Mouse (Mus musculus) limb, embryonic 13.5 days (tissue): ENCODE measurements at regions not wholly inside any gene's neighbourhood (a gene's known extent, or its start where the extent isn't known, plus 50 kb on each side); places are given as distances from the start of the nearest gene placed in this dataset.

ENCODE experiments used
- ATAC-seq: fragments of 200-750 bp; cut with Nextera tagmentation; 2 replicates; pipeline ENCODE4 v1.8.0; 2017; ENCODE audit warnings: low read depth, moderate number of reproducible peaks, moderate TSS enrichment; ENCODE audit not compliant: low FRiP score
- H3K27ac ChIP-seq: fragments of 300-500 bp; sonication (generic); 2 replicates; pipeline ENCODE4 v1.5.1; 2015; ENCODE audit warnings: inconsistent platforms, mild to moderate bottlenecking, moderate library complexity
- H3K27me3 ChIP-seq: fragments of 300-500 bp; sonication (generic); 2 replicates; pipeline ENCODE4 v1.6.1; 2015; ENCODE audit warnings: mild to moderate bottlenecking, inconsistent platforms
- H3K36me3 ChIP-seq: fragments of 300-500 bp; sonication (generic); 2 replicates; pipeline ENCODE4 v1.6.1; 2015; ENCODE audit warnings: inconsistent platforms, mild to moderate bottlenecking, moderate library complexity
- H3K4me1 ChIP-seq: fragments of 300-500 bp; sonication (generic); 2 replicates; pipeline ENCODE4 v1.6.1; 2015; ENCODE audit warnings: inconsistent platforms
- H3K4me2 ChIP-seq: fragments of 300-500 bp; sonication (generic); replicated peaks from 2 replicates; pipeline ENCODE4 v1.6.1; 2015; ENCODE audit warnings: inconsistent platforms, mild to moderate bottlenecking, moderate library complexity
- H3K4me3 ChIP-seq: fragments of 300-500 bp; sonication (generic); 2 replicates; pipeline ENCODE4 v1.5.1; 2015; ENCODE audit warnings: moderate library complexity, mild to moderate bottlenecking, inconsistent platforms
- H3K9ac ChIP-seq: fragments of 300-500 bp; sonication (generic); 2 replicates; pipeline ENCODE4 v1.6.1; 2015; ENCODE audit warnings: mild to moderate bottlenecking, inconsistent platforms
- H3K9me3 ChIP-seq: fragments of 300-500 bp; sonication (generic); 2 replicates; pipeline ENCODE4 v1.6.1; 2016; ENCODE audit warnings: inconsistent platforms
- WGBS: fragments of 180-500 bp; shearing (Covaris S2); methylation state at CpG from one replicate; pipeline ENCODE4 v1.1.7; 2015; 5-methylcytosine and 5-hydroxymethylcytosine counted together

GRCm38 (mm10) chr4:148746460-148747314 lies 57.5 kb upstream of the Casz1 start:
- H3K27ac ChIP-seq = no peak overlapping the region
- no peak overlapping the region for H3K9ac ChIP-seq
- no peaks in the 10 kb centered on the region for H3K36me3 ChIP-seq
- peaks cover 48% of the 10 kb centered on the region for H3K27me3 ChIP-seq
- no peaks in the 10 kb centered on the region for H3K9me3 ChIP-seq
- peaks cover 21% of the 10 kb centered on the region; the same call in 1 of the 2 replicates for H3K4me1 ChIP-seq
- no peak overlapping the region for H3K4me3 ChIP-seq
- 49% methylated on average over 23 of the region's 23 CpGs for WGBS
- no peak for ATAC-seq
- H3K4me2 ChIP-seq = no peak overlapping the region

- Histone ChIP-seq H3K27me3 (peaks cover 48% of the 10 kb centered on the region), H3K4me2 (no peak overlapping the region), H3K4me3 (no peak overlapping the region), H3K36me3 (no peaks in the 10 kb centered on the region), H3K27ac (no peak overlapping the region), H3K9ac (no peak overlapping the region), H3K9me3 (no peaks in the 10 kb centered on the region), H3K4me1 (peaks cover 20% of the 10 kb centered on the region; the same call in 1 of the 2 replicates)
- WGBS = 79% methylated on average over 7 of the region's 7 CpGs
- no peak for ATAC-seq
Measured at GRCm38 (mm10) chr4:148747315-148747644, 56.9 kb upstream of the Casz1 start.

GRCm38 (mm10) chr4:148750030-148750429 lies 54.2 kb upstream of the Casz1 start:
- Histone ChIP-seq H3K9ac (no peak overlapping the region), H3K27me3 (peaks cover 27% of the 10 kb centered on the region), H3K27ac (no peak overlapping the region), H3K4me1 (peaks cover 19% of the 10 kb centered on the region), H3K4me2 (no peak overlapping the region), H3K4me3 (no peak overlapping the region), H3K36me3 (no peaks in the 10 kb centered on the region), H3K9me3 (no peaks in the 10 kb centered on the region)
- WGBS = 73% methylated on average over 10 of the region's 10 CpGs
- ATAC-seq = no peak

DNA sequence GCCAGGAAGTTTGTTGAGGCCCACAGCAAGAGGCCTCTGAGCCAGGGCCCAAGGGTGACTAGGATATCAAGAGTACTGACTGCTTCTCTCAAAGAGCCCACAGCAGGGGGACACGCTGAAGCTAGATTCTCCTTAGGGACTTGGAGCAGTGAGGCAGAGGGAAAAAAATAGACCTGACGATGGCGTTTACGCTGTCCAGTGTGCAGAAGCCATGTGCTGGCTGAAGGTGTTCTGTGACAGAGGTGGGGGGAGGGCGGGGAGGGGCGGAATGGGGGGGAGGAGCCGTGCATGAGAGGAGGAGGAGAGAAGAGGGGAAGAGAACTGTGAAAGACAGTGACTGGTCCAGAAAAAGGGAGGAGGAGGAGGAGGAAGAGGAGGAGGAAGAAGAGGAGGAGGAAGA lies 52.6 kb upstream of the Casz1 start:
- Histone ChIP-seq H3K9me3 (no peaks in the 10 kb centered on the region), H3K4me2 (no peak overlapping the region), H3K36me3 (no peaks in the 10 kb centered on the region), H3K4me3 (no peak overlapping the region), H3K4me1 (peaks cover 16% of the 10 kb centered on the region), H3K9ac (no peak overlapping the region), H3K27ac (no peak overlapping the region), H3K27me3 (peaks cover 27% of the 10 kb centered on the region)
- no peak for ATAC-seq
- 52% methylated on average over 7 of the region's 7 CpGs for WGBS

DNA sequence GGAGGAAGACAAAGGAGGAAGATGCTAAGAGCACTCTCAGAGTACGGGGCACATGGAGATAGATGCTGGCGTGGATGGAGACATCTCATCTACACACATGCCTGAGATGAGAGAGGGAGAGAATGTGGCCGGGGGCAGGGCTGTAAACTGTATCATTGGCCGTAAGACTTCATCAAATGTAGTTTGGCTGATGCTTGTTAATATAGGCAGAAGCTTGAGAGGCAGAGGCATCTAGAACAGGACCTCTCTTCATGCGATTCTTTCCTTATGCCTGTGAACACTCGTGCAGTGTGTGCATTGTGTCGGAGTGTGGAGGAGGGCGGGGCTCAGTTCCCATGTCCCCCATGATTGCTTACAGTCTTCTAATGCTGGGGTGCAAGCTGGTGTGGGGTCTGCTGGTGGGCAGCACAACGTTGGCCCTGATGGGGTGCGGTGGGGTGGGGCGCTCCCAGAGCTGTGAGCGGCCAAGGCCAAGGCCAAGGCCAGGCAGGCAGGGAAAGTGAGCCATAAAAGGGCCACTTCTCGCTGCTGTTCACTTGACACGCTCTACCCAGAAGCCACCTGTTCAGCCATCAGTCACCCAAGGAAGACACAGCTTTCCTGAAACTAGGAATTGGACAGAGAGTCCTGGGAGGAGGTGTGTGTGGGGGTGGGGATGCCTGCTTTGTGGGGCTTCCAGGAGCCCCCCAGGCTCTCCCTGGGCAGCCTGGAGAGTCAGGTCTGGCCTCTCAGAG lies 51.7 kb upstream of the Casz1 start:
- WGBS = 69% methylated on average over 14 of the region's 14 CpGs
- ATAC-seq = no peak

DNA sequence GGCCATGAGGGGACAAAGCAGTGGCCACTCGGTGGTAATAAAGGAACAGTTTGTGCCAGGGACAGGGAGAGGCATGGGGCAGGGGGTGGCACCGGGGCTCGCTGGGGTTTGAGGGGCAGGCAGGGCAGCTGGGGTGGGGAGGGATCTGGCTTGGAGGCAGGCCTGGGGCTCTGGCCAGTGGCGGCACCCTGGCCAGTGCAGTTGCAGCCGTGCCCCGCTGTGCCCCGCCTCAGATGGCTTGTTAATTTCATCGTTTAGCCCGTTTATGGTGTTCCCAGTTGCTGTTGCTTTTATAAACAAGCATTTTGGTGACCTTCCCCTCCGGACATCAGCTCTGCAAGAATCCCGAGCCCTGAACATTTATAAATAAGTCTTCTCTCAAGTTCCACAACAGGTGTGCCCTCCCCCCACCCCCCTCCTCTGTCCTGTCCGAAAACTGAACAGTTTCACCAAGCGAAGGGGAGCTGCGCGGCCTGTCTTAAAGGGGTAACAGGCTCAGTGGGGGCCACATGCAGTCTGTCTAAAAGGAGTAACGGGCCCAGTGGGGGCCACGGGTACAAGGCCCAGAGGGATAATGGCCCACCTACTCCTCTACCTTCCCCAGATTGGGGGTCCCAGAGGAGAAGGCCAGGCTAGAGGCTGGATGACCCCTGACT lies 51.0 kb upstream of the Casz1 start:
- Histone ChIP-seq H3K4me3 (no peak overlapping the region), H3K4me1 (peaks cover 14% of the 10 kb centered on the region), H3K27ac (no peak overlapping the region), H3K4me2 (no peak overlapping the region), H3K27me3 (peaks cover 20% of the 10 kb centered on the region), H3K9me3 (no peaks in the 10 kb centered on the region), H3K9ac (no peak overlapping the region), H3K36me3 (no peaks in the 10 kb centered on the region)
- ATAC-seq = peak; percentile 58
- 40% methylated on average over 17 of the region's 17 CpGs for whole genome bisulfite sequencing

More for the DNA sequence above, 51.7 kb upstream of the Casz1 start:
- H3K9ac ChIP-seq = no peak overlapping the region
- no peak overlapping the region for H3K4me3 ChIP-seq
- no peak overlapping the region for H3K4me2 ChIP-seq
- H3K36me3 ChIP-seq = no peaks in the 10 kb centered on the region
- H3K27ac ChIP-seq = no peak overlapping the region
- H3K4me1 ChIP-seq = peaks cover 14% of the 10 kb centered on the region
- no peaks in the 10 kb centered on the region for H3K9me3 ChIP-seq
- peaks cover 20% of the 10 kb centered on the region for H3K27me3 ChIP-seq

- peaks cover 14% of the 10 kb centered on the region for H3K4me1 ChIP-seq
- ATAC-seq = 0 out of 2 replicates have a peak, but pooled peaks have one; percentile 9
- H3K9ac ChIP-seq = no peak overlapping the region
- H3K27ac ChIP-seq = no peak overlapping the region
- H3K36me3 ChIP-seq = no peaks in the 10 kb centered on the region
- no peak overlapping the region for H3K4me3 ChIP-seq
- H3K27me3 ChIP-seq = peaks cover 16% of the 10 kb centered on the region
- no peak overlapping the region for H3K4me2 ChIP-seq
- H3K9me3 ChIP-seq = no peaks in the 10 kb centered on the region
- 86% methylated on average over 8 of the region's 8 CpGs for WGBS
Measured at GRCm38 (mm10) chr4:148753849-148754248, 50.4 kb upstream of the Casz1 start.
